Mouse (Mus musculus) lung, postnatal 0 days (tissue): ENCODE data around the gene Ager.

Experiments used
- CTCF ChIP-seq: IDR thresholded peaks from 2 replicates; pipeline ENCODE4 v1.5.1; 2016; ENCODE audit warnings: antibody characterized with exemption, mild to moderate bottlenecking
- EP300 ChIP-seq: IDR thresholded peaks from 2 replicates; pipeline ENCODE4 v1.6.1; 2016; ENCODE audit warnings: antibody characterized with exemption, mild to moderate bottlenecking, control low read depth

- TF ChIP-seq CTCF (no peak), EP300 (no peak)
Measured at GRCm38 (mm10) chr17:34628644-34628967, 30.9 kb downstream of the Ager start.
